Mouse (Mus musculus) adrenal gland, postnatal 14 days (tissue): ENCODE results near the gene Klc1. TPM values are rescaled to one million over a fixed set of nuclear protein-coding genes. Genes with fewer than 3 reads are reported as not detected.
A peak's percentile ranks its signal among the peaks of the same experiment; 100 is the strongest.

ENCODE experiments used
- DNase-seq: peaks from one replicate; pipeline ENCODE4 v3.0.0; 2021; ENCODE audit warnings: mixed read lengths
- total RNA-seq: library from RNA; stranded (reverse); gene quantifications from 2 replicates; pipeline ENCODE4 v1.2.3, GENCODE M21; 2021

Klc1 gene
- total RNA-seq, 1 experiment from 2014 or later = 99.9 TPM

DNA sequence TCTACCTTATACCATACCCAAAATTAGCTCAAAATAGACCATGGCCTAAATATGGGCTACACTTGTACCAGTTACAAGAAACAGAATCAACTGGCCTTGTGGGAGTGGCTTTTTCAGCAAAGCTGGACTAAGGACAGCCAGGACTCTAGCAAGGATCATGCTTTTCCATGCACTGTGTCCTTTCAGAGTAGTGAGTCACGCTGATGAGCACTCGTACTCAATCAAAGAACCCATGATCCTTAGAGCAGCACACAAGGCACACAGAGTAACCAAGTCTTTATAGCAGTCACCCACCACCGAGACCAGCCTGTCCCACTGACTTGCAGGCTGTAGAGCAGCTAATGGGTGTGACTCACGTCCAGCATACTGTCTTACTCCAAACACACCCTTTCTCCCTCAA is 94.9 kb downstream of the Klc1 start:
- peak; percentile 56 for DNase-seq

GRCm38 (mm10) chr12:111855448-111855847 is 96.8 kb downstream of the Klc1 start:
- no peak for DNase-seq

Other genes starting within 250 kb of the Klc1 start
- gene Eif5, start 220.8 kb upstream of the Klc1 start, total RNA-seq = 334 and 370 TPM in 2 replicates
- 98.3 and 98.5 TPM in 2 replicates for gene Mark3, start 184.3 kb upstream of the Klc1 start, total RNA-seq
- gene Ckb, start 86.5 kb upstream of the Klc1 start, total RNA-seq = 62.6 and 83.5 TPM in 2 replicates
- 14.2 and 15.5 TPM in 2 replicates for gene Trmt61a, start 80.7 kb upstream of the Klc1 start, total RNA-seq
- gene Bag5, start 45.6 kb upstream of the Klc1 start, total RNA-seq = 32.5 and 34.6 TPM in 2 replicates
- 72.5 and 73.3 TPM in 2 replicates for gene Apopt1, start 45.6 kb upstream of the Klc1 start, total RNA-seq
- gene Xrcc3, start 55.0 kb downstream of the Klc1 start, total RNA-seq = 18.6 and 20.8 TPM in 2 replicates
- gene Zfyve21, start 55.3 kb downstream of the Klc1 start, total RNA-seq = 91.0 and 96.9 TPM in 2 replicates
- 17.5 and 22.0 TPM in 2 replicates for gene Ppp1r13b, start 149.3 kb downstream of the Klc1 start, total RNA-seq
- gene Atp5mpl, start 208.1 kb downstream of the Klc1 start, total RNA-seq = 533 and 580 TPM in 2 replicates
- 0.15 TPM in 1 of 2 replicates, not detected in the other for gene Tdrd9, start 212.7 kb downstream of the Klc1 start, total RNA-seq
- gene Rd3l, start 222.5 kb downstream of the Klc1 start, total RNA-seq = not detected in 2 replicates